Mouse (Mus musculus): ENCODE data around the gene Ercc6.

DNA sequence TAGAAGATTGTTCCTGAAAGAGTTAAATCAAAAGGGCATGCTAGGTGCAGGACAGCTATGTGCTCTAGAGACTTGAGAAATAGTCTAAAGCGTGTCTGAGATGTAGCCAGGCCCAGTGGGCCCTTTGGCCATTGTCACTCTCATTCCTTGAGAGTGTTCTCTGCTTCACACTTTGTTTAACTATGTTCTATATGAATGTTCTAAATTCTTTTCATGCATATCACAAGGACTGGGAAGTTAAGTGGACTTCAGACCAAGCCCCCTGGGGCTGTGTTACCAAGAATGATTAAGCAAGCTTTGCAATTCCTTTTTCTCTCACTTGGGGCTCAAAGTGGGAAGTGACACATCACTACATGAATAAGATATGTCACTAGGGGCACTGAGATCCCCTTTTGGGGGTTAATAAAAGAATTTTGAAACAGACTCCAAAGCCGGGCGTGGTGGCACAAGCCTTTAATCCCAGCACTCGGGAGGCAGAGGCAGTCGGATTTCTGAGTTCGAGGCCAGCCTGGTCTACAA, 3.8 kb upstream of the Ercc6 start:
- TF ChIP-seq CTCF (IDR thresholded peaks at IDR 0.05; ENCODE audit: low read depth, low read length) (no peak), POLR2A (IDR thresholded peaks at IDR 0.05; ENCODE audit: borderline replicate concordance, low read depth, low read length) (no peak)
